Mouse (Mus musculus) forebrain, postnatal 0 days (tissue): ENCODE results near the gene Neurod6. TPM values are rescaled to one million over a fixed set of nuclear protein-coding genes. Genes with fewer than 3 reads are reported as not detected.

Experiments
- ATAC-seq: fragments of 200-750 bp; cut with Nextera tagmentation; 2 replicates; pipeline ENCODE4 v1.8.0; 2017; ENCODE audit warnings: mild to moderate bottlenecking, moderate library complexity
- DNase-seq: peaks from one replicate; pipeline ENCODE4 v3.0.0-alpha.2; 2015
- H3K27ac ChIP-seq: fragments of 300-500 bp; sonication (generic); 2 replicates; pipeline ENCODE4 v1.5.1; 2014; ENCODE audit warnings: low read depth, mild to moderate bottlenecking, antibody characterized with exemption, low read length, moderate library complexity, mixed read lengths
- H3K27me3 ChIP-seq: fragments of 300-500 bp; sonication (generic); 2 replicates; pipeline ENCODE4 v1.6.1; 2014; ENCODE audit warnings: mild to moderate bottlenecking, low read length, mixed read lengths; ENCODE audit not compliant: insufficient read depth
- H3K36me3 ChIP-seq: fragments of 300-500 bp; sonication (generic); 2 replicates; pipeline ENCODE4 v1.6.1; 2014; ENCODE audit warnings: mild to moderate bottlenecking, moderate library complexity; ENCODE audit not compliant: insufficient read depth
- H3K4me1 ChIP-seq: fragments of 300-500 bp; sonication (generic); 2 replicates; pipeline ENCODE4 v1.6.1; 2014; ENCODE audit warnings: antibody characterized with exemption; ENCODE audit not compliant: insufficient read depth
- H3K4me2 ChIP-seq: fragments of 300-500 bp; sonication (generic); 2 replicates; pipeline ENCODE4 v1.6.1; 2014; ENCODE audit warnings: low read depth, mild to moderate bottlenecking, moderate library complexity
- H3K4me3 ChIP-seq: fragments of 300-500 bp; sonication (generic); 2 replicates; pipeline ENCODE4 v1.5.1; 2014; ENCODE audit warnings: low read depth, low read length, mixed read lengths
- H3K9ac ChIP-seq: fragments of 300-500 bp; sonication (generic); 2 replicates; pipeline ENCODE4 v1.6.1; 2014; ENCODE audit warnings: mild to moderate bottlenecking
- H3K9me3 ChIP-seq: fragments of 300-500 bp; sonication (generic); 2 replicates; pipeline ENCODE4 v1.6.1; 2016; ENCODE audit warnings: low read length
- CTCF ChIP-seq: sonication (generic); IDR thresholded peaks from 2 replicates; pipeline ENCODE4 v1.5.1; 2016; ENCODE audit warnings: antibody characterized with exemption, control low read depth, low read depth
- WGBS: fragments of 180-500 bp; shearing (Covaris S2); extraction: QIAGEN DNeasy Blood & Tissue Kit; methylation state at CpG from one replicate; pipeline ENCODE4 v1.1.7; 2014; 5-methylcytosine and 5-hydroxymethylcytosine counted together
- polyA plus RNA-seq: library from polyadenylated mRNA; unstranded; fragments of >200 nt; fragmentation: Nextera tagmentation; extraction: Ambion mirVana; gene quantifications from 2 replicates; pipeline ENCODE4 v1.2.1, GENCODE M21; 2015
- total RNA-seq: library from RNA; depleted of rRNA; stranded (reverse); fragments of >200 nt; gene quantifications from 2 replicates; pipeline ENCODE4 v1.2.3, GENCODE M21; 2014

Neurod6 gene
- total and polyA plus RNA-seq, 2 experiments from 2014 or later = 189 to 238 TPM

- H3K9me3 ChIP-seq = no peaks in the 10 kb centered on the region
- H3K27me3 ChIP-seq = no peaks in the 10 kb centered on the region
- peak overlapping the region; percentile 31 for H3K4me3 ChIP-seq
- DNase-seq (peak; percentile 75), ATAC-seq (peak; percentile 57)
- H3K36me3 ChIP-seq = no peaks in the 10 kb centered on the region
- H3K4me1 ChIP-seq = peaks cover 5% of the 10 kb centered on the region; the same call in 1 of the 2 replicates
- peak; percentile 61 for TF ChIP-seq CTCF
- H3K4me2 ChIP-seq = peak overlapping the region; percentile 70
- peak overlapping the region; percentile 90 for H3K27ac ChIP-seq
- H3K9ac ChIP-seq = peak overlapping the region; percentile 60
- WGBS = under 1% methylated on average over 27 of the region's 27 CpGs
Measured at GRCm38 (mm10) chr6:55676663-55677311, 4.3 kb downstream of the Neurod6 start.

GRCm38 (mm10) chr6:55676141-55676662 lies 4.9 kb downstream of the Neurod6 start:
- Histone ChIP-seq H3K4me3 (peak overlapping the region; percentile 31), H3K9ac (peak overlapping the region; percentile 60), H3K27me3 (no peaks in the 10 kb centered on the region), H3K4me1 (peaks cover 5% of the 10 kb centered on the region; the same call in 1 of the 2 replicates), H3K4me2 (peak overlapping the region; percentile 70), H3K9me3 (no peaks in the 10 kb centered on the region), H3K27ac (peak overlapping the region; percentile 90), H3K36me3 (no peaks in the 10 kb centered on the region)
- 49% methylated on average over 6 of the region's 6 CpGs for WGBS
- peak; percentile 54 for DNase-seq
- ATAC-seq = 0 out of 2 replicates have a peak, but pooled peaks have one; percentile 0
- TF ChIP-seq CTCF = no peak

GRCm38 (mm10) chr6:55667801-55668200 lies 13.3 kb downstream of the Neurod6 start:
- H3K9ac ChIP-seq = no peak overlapping the region
- no peak for TF ChIP-seq CTCF
- H3K4me3 ChIP-seq = no peak overlapping the region
- 75% methylated on average over 3 of the region's 3 CpGs for WGBS
- ATAC-seq (no peak), DNase-seq (no peak)
- H3K27ac ChIP-seq = no peak overlapping the region
- no peak overlapping the region for H3K4me2 ChIP-seq
- H3K27me3 ChIP-seq = no peaks in the 10 kb centered on the region
- no peaks in the 10 kb centered on the region for H3K9me3 ChIP-seq
- no peaks in the 10 kb centered on the region for H3K36me3 ChIP-seq
- no peaks in the 10 kb centered on the region for H3K4me1 ChIP-seq

GRCm38 (mm10) chr6:55661126-55661915 lies 19.7 kb downstream of the Neurod6 start:
- no peaks in the 10 kb centered on the region for H3K27me3 ChIP-seq
- no peaks in the 10 kb centered on the region for H3K4me1 ChIP-seq
- no peak overlapping the region for H3K4me3 ChIP-seq
- DNase-seq = no peak
- no peaks in the 10 kb centered on the region for H3K9me3 ChIP-seq
- no peak overlapping the region for H3K9ac ChIP-seq
- no peak for TF ChIP-seq CTCF
- ATAC-seq = no peak
- no peak overlapping the region for H3K27ac ChIP-seq
- WGBS = 64% methylated on average over 5 of the region's 5 CpGs
- H3K4me2 ChIP-seq = no peak overlapping the region
- H3K36me3 ChIP-seq = no peaks in the 10 kb centered on the region

- Histone ChIP-seq H3K4me1 (peaks cover 4% of the 10 kb centered on the region; the same call in 1 of the 2 replicates), H3K4me3 (no peak overlapping the region), H3K9ac (no peak overlapping the region), H3K4me2 (no peak overlapping the region), H3K9me3 (no peaks in the 10 kb centered on the region), H3K36me3 (no peaks in the 10 kb centered on the region), H3K27me3 (no peaks in the 10 kb centered on the region), H3K27ac (peak overlapping the region; percentile 69)
- TF ChIP-seq CTCF = no peak
- DNase-seq (peak; percentile 11), ATAC-seq (no peak)
- 60% methylated on average over 3 of the region's 3 CpGs for WGBS
Measured at GRCm38 (mm10) chr6:55649996-55650395, 31.1 kb downstream of the Neurod6 start.

GRCm38 (mm10) chr6:55649581-55649980 lies 31.5 kb downstream of the Neurod6 start:
- no peaks in the 10 kb centered on the region for H3K36me3 ChIP-seq
- H3K4me1 ChIP-seq = peaks cover 4% of the 10 kb centered on the region; the same call in 1 of the 2 replicates
- H3K9ac ChIP-seq = no peak overlapping the region
- peak overlapping the region; percentile 69 for H3K27ac ChIP-seq
- ATAC-seq (no peak), DNase-seq (peak; percentile 20)
- no peak overlapping the region for H3K4me2 ChIP-seq
- WGBS = 61% methylated on average over 8 of the region's 8 CpGs
- no peaks in the 10 kb centered on the region for H3K27me3 ChIP-seq
- H3K9me3 ChIP-seq = no peaks in the 10 kb centered on the region
- no peak overlapping the region for H3K4me3 ChIP-seq
- no peak for TF ChIP-seq CTCF
